In the genomic region with DNA sequence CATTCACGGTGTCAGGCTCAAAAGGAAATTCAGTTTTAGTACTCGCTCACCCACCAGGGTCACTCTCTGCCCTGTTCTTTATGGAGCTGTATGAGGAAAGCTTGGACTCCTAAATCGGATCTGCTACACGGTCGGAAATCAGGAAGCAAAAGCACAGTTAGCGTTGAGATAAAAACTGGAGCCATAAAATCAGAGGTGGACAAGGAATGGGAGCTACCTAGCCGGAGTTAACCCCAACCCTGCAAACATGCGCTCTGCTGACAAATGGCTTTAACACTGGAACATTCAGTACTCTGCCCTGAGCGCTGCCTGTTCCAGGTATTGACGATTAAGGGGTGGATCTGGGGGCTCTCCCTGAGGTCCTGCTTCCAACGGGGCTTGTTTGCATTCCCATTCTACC, we compare ENCODE assay signal across 26 mouse cellular contexts. TPM values are rescaled to one million over a fixed set of nuclear protein-coding genes. Genes with fewer than 3 reads are reported as not detected.
A peak's percentile ranks its signal among the peaks of the same experiment; 100 is the strongest.
DNase-seq lines count a peak whose midpoint lies in the region; ATAC-seq and TF ChIP-seq lines count a peak whose summit lies in the region.
"Had no signal": no experiment of that assay in that cellular context is flagged by ENCODE, and none has a peak within 500 bp of the region (broad histone marks: within the 10 kb centered on the region; RNA-seq: fewer than 3 reads in every experiment).

No protein-coding gene starts in this region.

- peak overlapping the region; percentile 5; the same call in 1 of the 2 replicates for H3K27ac ChIP-seq in layer of hippocampus, adult 2 months
- H3K27ac ChIP-seq in midbrain, embryonic 13.5 days, result no peak overlapping the region
- no peak overlapping the region for H3K27ac ChIP-seq in neural tube, embryonic 15.5 days (replicated peaks)
- H3K27ac ChIP-seq: embryonic facial prominence, embryonic 13.5 days; heart, embryonic 10.5 days; left cerebral cortex, adult 2 months; stomach, postnatal 0 days had no signal

- peaks cover 21% of the 10 kb centered on the region for H3K4me1 ChIP-seq in midbrain, embryonic 13.5 days (replicated peaks)
- peaks cover 14% of the 10 kb centered on the region for H3K4me1 ChIP-seq in neural tube, embryonic 15.5 days
- H3K4me1 ChIP-seq: embryonic facial prominence, embryonic 13.5 days; heart, embryonic 10.5 days had no signal

- H3K4me3 ChIP-seq in layer of hippocampus, adult 2 months, result no peak overlapping the region
- no peak overlapping the region for H3K4me3 ChIP-seq in midbrain, embryonic 13.5 days (replicated peaks)
- no peak overlapping the region for H3K4me3 ChIP-seq in neural tube, embryonic 15.5 days (replicated peaks)
- H3K4me3 ChIP-seq: embryonic facial prominence, embryonic 13.5 days; heart, embryonic 10.5 days; left cerebral cortex, adult 2 months had no signal

- DNase-seq in adrenal gland, postnatal 14 days, result peak; percentile 7
- no peak for DNase-seq in adrenal gland, adult 8-10 months
- no peak for DNase-seq in layer of hippocampus, adult 2 months (ENCODE audit: low spot score in 2 of 2)
- no peak for DNase-seq in layer of hippocampus, postnatal 25 days (ENCODE audit: extremely low spot score in 1 of 2, low spot score in 1 of 2)
- DNase-seq in frontal cortex, adult 2 months (ENCODE audit: extremely low spot score in 1 of 2, low spot score in 1 of 2), result no peak
- no peak for DNase-seq in Muller cell, postnatal 12 days (ENCODE audit: inconsistent ontology term)
- DNase-seq: adrenal gland, postnatal 10 days; cerebellum, adult 11 months; cerebellum, postnatal 14 days; gastrocnemius, postnatal 36 days; kidney, adult 2 months; kidney, postnatal 10 days; left cerebral cortex, postnatal 4 days; liver, postnatal 0 days; lung, postnatal 14 days; right cerebral cortex, adult 18-20 months; thymus, postnatal 14 days had no signal

- no peak for TF ChIP-seq CTCF in layer of hippocampus, adult 2 months (conservative IDR thresholded peaks at IDR 0.05)

- H3K9ac ChIP-seq in midbrain, embryonic 13.5 days (replicated peaks), result no peak overlapping the region
- no peak overlapping the region for H3K9ac ChIP-seq in neural tube, embryonic 15.5 days (replicated peaks)
- H3K9ac ChIP-seq: embryonic facial prominence, embryonic 13.5 days; liver, postnatal 0 days had no signal

- 0 out of 2 replicates have a peak, but pooled peaks cover 10% of the 10 kb centered on the region for H3K27me3 ChIP-seq in midbrain, embryonic 13.5 days
- no peaks in the 10 kb centered on the region for H3K27me3 ChIP-seq in neural tube, embryonic 15.5 days (replicated peaks)
- H3K27me3 ChIP-seq: embryonic facial prominence, embryonic 13.5 days; Patski had no signal

- H3K9me3 ChIP-seq in midbrain, embryonic 13.5 days, result no peaks in the 10 kb centered on the region
- no peaks in the 10 kb centered on the region for H3K9me3 ChIP-seq in neural tube, embryonic 15.5 days (replicated peaks)
- H3K9me3 ChIP-seq: embryonic facial prominence, embryonic 13.5 days; heart, embryonic 10.5 days had no signal

- H3K36me3 ChIP-seq in midbrain, embryonic 13.5 days, result no peaks in the 10 kb centered on the region
- no peaks in the 10 kb centered on the region for H3K36me3 ChIP-seq in neural tube, embryonic 15.5 days
- H3K36me3 ChIP-seq: embryonic facial prominence, embryonic 13.5 days; heart, embryonic 10.5 days had no signal

- 0 out of 2 replicates have a peak, but pooled peaks have one; percentile 19 for ATAC-seq in midbrain, embryonic 13.5 days
- ATAC-seq in neural tube, embryonic 15.5 days (ENCODE audit: low FRiP score), result no peak
- ATAC-seq: liver, postnatal 0 days; Patski had no signal

- 17% methylated on average over 11 of the region's 11 CpGs for WGBS in midbrain, embryonic 13.5 days
- 22% methylated on average over 11 of the region's 11 CpGs for WGBS in neural tube, embryonic 15.5 days

- peak overlapping the region; percentile 36 for H3K4me2 ChIP-seq in midbrain, embryonic 13.5 days (replicated peaks)
- H3K4me2 ChIP-seq in neural tube, embryonic 15.5 days, result peak overlapping the region; percentile 26; the same call in 1 of the 2 replicates
- H3K4me2 ChIP-seq: embryonic facial prominence, embryonic 13.5 days had no signal

RNA-seq across cellular contexts. Expression of gene Ak5, which starts 47.6 kb away (rescaled TPM):
- 3.5 and 4.4 TPM in 2 replicates for total RNA-seq in adrenal gland, postnatal 14 days (2021)
- 1 to 10 TPM; 3.3 to 4.9 (median 4.7) TPM for total RNA-seq in adrenal gland, adult 8-10 months (2022)
- 100 to 1,000 TPM; 245 to 266 TPM for total RNA-seq in layer of hippocampus, adult 2 months (2021)
- 100 to 1,000 TPM; 240 to 257 TPM for total RNA-seq in layer of hippocampus, postnatal 25 days (2021)
- 2.5 and 3.5 TPM in 2 replicates for polyA plus RNA-seq in midbrain, embryonic 13.5 days (2015; fragmentation: Nextera tagmentation; extraction: Ambion mirVana)
- polyA plus RNA-seq in neural tube, embryonic 15.5 days (2015; fragmentation: Nextera tagmentation; extraction: Ambion mirVana), result 22.7 and 24.4 TPM in 2 replicates
- 61.2 and 63.5 TPM in 2 replicates for polyA plus RNA-seq in frontal cortex, adult 2 months (2012; rRNA removed)
- total RNA-seq: liver, adult 2 months; megakaryocyte, adult 5-6 weeks had no signal
- polyA plus RNA-seq: liver, adult 2 months had no signal

Comparison
In these comparisons a context has a peak if more than half of its experiments do, and no peak if none do; other contexts are left out.
1. RNA of gene Ak5, which starts 47.6 kb away (total RNA-seq): 245 to 266 TPM in layer of hippocampus, adult 2 months and 240 to 257 TPM in layer of hippocampus, postnatal 25 days; 3.3 to 4.9 TPM in adrenal gland, adult 8-10 months and 3.5 to 4.4 TPM in adrenal gland, postnatal 14 days; every median in the first group is over 10 times any median in the second.